Mouse (Mus musculus) liver, embryonic 11.5 days (tissue): ENCODE measurements around the gene Tmem107. TPM values are rescaled to one million over a fixed set of nuclear protein-coding genes. Genes with fewer than 3 reads are reported as not detected.
A peak's percentile ranks its signal among the peaks of the same experiment; 100 is the strongest.
"Not testable (repeated sequence)": the region's sequence is repeated elsewhere in the genome, so short reads cannot be mapped to it uniquely, and the experiment has no call there.

ENCODE experiments used
- ATAC-seq: fragments of 200-750 bp; cut with Nextera tagmentation; replicated peaks from 2 replicates; pipeline ENCODE4 v1.8.0; 2017; ENCODE audit warnings: moderate number of reproducible peaks, mild to moderate bottlenecking, moderate TSS enrichment, moderate library complexity; ENCODE audit not compliant: low FRiP score
- DNase-seq: peaks from one replicate; pipeline ENCODE4 v3.0.0-alpha.2; 2017; ENCODE audit warnings: low spot score
- H3K27ac ChIP-seq: fragments of 300-500 bp; sonication (generic); 2 replicates; pipeline ENCODE4 v1.5.1; 2014; ENCODE audit warnings: mild to moderate bottlenecking, low read depth, low read length, control low read depth
- H3K27me3 ChIP-seq: fragments of 300-500 bp; sonication (generic); replicated peaks from 2 replicates; pipeline ENCODE4 v1.6.1; 2014; ENCODE audit warnings: low read length, mixed read lengths; ENCODE audit not compliant: control insufficient read depth, insufficient read depth
- H3K36me3 ChIP-seq: fragments of 300-500 bp; sonication (generic); 2 replicates; pipeline ENCODE4 v1.6.1; 2014; ENCODE audit warnings: mild to moderate bottlenecking, low read length, moderate library complexity, mixed read lengths; ENCODE audit not compliant: control insufficient read depth, insufficient read depth
- H3K4me1 ChIP-seq: fragments of 300-500 bp; sonication (generic); replicated peaks from 2 replicates; pipeline ENCODE4 v1.6.1; 2014; ENCODE audit warnings: low read length, mixed read lengths; ENCODE audit not compliant: control insufficient read depth, insufficient read depth
- H3K4me2 ChIP-seq: fragments of 300-500 bp; sonication (generic); 2 replicates; pipeline ENCODE4 v1.6.1; 2014; ENCODE audit warnings: mild to moderate bottlenecking, control low read depth, moderate library complexity
- H3K4me3 ChIP-seq: fragments of 300-500 bp; sonication (generic); 2 replicates; pipeline ENCODE4 v1.5.1; 2014; ENCODE audit warnings: low read depth, low read length, control low read depth
- H3K9ac ChIP-seq: fragments of 300-500 bp; sonication (generic); 2 replicates; pipeline ENCODE4 v1.6.1; 2014; ENCODE audit warnings: low read depth, low read length, control low read depth
- H3K9me3 ChIP-seq: fragments of 300-500 bp; sonication (generic); 2 replicates; pipeline ENCODE4 v1.6.1; 2016; ENCODE audit warnings: low read length, inconsistent platforms, mixed read lengths; ENCODE audit not compliant: control insufficient read depth
- WGBS: fragments of 180-500 bp; shearing (Covaris S2); extraction: QIAGEN DNeasy Blood & Tissue Kit; methylation state at CpG from one replicate; pipeline ENCODE4 v1.1.7; 2014; 5-methylcytosine and 5-hydroxymethylcytosine counted together
- polyA plus RNA-seq: library from polyadenylated mRNA; unstranded; fragments of >200 nt; fragmentation: Nextera tagmentation; extraction: Ambion mirVana; gene quantifications from 2 replicates; pipeline ENCODE4 v1.2.1, GENCODE M21; 2014

Gene Tmem107
- polyA plus RNA-seq, 1 experiment from 2014 or later, result 43.5 TPM

GRCm38 (mm10) chr11:69091566-69092385 lies 21.2 kb downstream of the Tmem107 start:
- H3K27me3 ChIP-seq, result no peaks in the 10 kb centered on the region
- H3K9ac ChIP-seq, result peak overlapping the region; percentile 16; the same call in 1 of the 2 replicates
- H3K27ac ChIP-seq, result no peak overlapping the region
- H3K36me3 ChIP-seq, result peaks cover 14% of the 10 kb centered on the region
- no peak overlapping the region for H3K4me2 ChIP-seq
- 60% methylated on average over 7 of the region's 7 CpGs for WGBS
- no peak for DNase-seq
- H3K9me3 ChIP-seq, result no peaks in the 10 kb centered on the region
- H3K4me1 ChIP-seq, result peaks cover 30% of the 10 kb centered on the region
- H3K4me3 ChIP-seq, result no peak overlapping the region
- no peak for ATAC-seq

GRCm38 (mm10) chr11:69092386-69092751 lies 21.8 kb downstream of the Tmem107 start:
- 3% methylated on average over 3 of the region's 3 CpGs for WGBS
- H3K9ac ChIP-seq, result no peak overlapping the region
- peaks cover 36% of the 10 kb centered on the region for H3K4me1 ChIP-seq
- H3K4me2 ChIP-seq, result no peak overlapping the region
- peaks cover 14% of the 10 kb centered on the region for H3K36me3 ChIP-seq
- H3K27me3 ChIP-seq, result no peaks in the 10 kb centered on the region
- no peak overlapping the region for H3K4me3 ChIP-seq
- no peak overlapping the region for H3K27ac ChIP-seq
- DNase-seq (peak; percentile 73), ATAC-seq (no peak)
- no peaks in the 10 kb centered on the region for H3K9me3 ChIP-seq

GRCm38 (mm10) chr11:69092871-69093270 lies 22.3 kb downstream of the Tmem107 start:
- Histone ChIP-seq H3K4me3 (no peak overlapping the region), H3K36me3 (peaks cover 14% of the 10 kb centered on the region), H3K9me3 (no peaks in the 10 kb centered on the region), H3K27ac (no peak overlapping the region), H3K4me2 (no peak overlapping the region), H3K9ac (no peak overlapping the region), H3K4me1 (peaks cover 37% of the 10 kb centered on the region), H3K27me3 (no peaks in the 10 kb centered on the region)
- no peak for DNase-seq
- no peak for ATAC-seq
- 83% methylated on average over 4 of the region's 4 CpGs for WGBS

GRCm38 (mm10) chr11:69093856-69094255 lies 23.2 kb downstream of the Tmem107 start:
- not testable (repeated sequence) for DNase-seq, H3K9me3 ChIP-seq, H3K9ac ChIP-seq, H3K4me2 ChIP-seq, H3K27me3 ChIP-seq, H3K4me3 ChIP-seq, ATAC-seq, H3K27ac ChIP-seq
- Histone ChIP-seq H3K36me3 (peaks cover 14% of the 10 kb centered on the region), H3K4me1 (peaks cover 42% of the 10 kb centered on the region)
- WGBS, result 90% methylated on average over 7 of the region's 7 CpGs

- peak within 1 kb of the TSS; percentile 99 for H3K4me2 ChIP-seq
- H3K27ac ChIP-seq, result peak within 1 kb of the TSS; percentile 78
- no peaks in the 10 kb centered on the region for H3K9me3 ChIP-seq
- ATAC-seq (peak; percentile 89), DNase-seq (peak; percentile 96)
- WGBS, result under 1% methylated on average over 37 of the region's 37 CpGs
- peak within 1 kb of the TSS; percentile 51 for H3K4me3 ChIP-seq
- no peaks in the 10 kb centered on the region for H3K27me3 ChIP-seq
- peak within 1 kb of the TSS; percentile 57 for H3K9ac ChIP-seq
- peaks cover 42% of the 10 kb centered on the region for H3K4me1 ChIP-seq
- H3K36me3 ChIP-seq, result peaks cover 10% of the 10 kb centered on the region
Observed at GRCm38 (mm10) chr11:69094697-69095429, 24.3 kb downstream of the Tmem107 start, which contains the start of gene Per1. Per1 (plus strand) TSS chr11:69095217.

GRCm38 (mm10) chr11:69095511-69096231 lies 25.1 kb downstream of the Tmem107 start:
- Histone ChIP-seq H3K4me1 (peaks cover 45% of the 10 kb centered on the region), H3K9me3 (no peaks in the 10 kb centered on the region), H3K27me3 (no peaks in the 10 kb centered on the region), H3K4me3 (peak overlapping the region; percentile 51), H3K9ac (peak overlapping the region; percentile 57), H3K27ac (peak overlapping the region; percentile 78), H3K4me2 (peak overlapping the region; percentile 99), H3K36me3 (peaks cover 6% of the 10 kb centered on the region)
- ATAC-seq (no peak), DNase-seq (peak; percentile 62)
- whole genome bisulfite sequencing, result 3% methylated on average over 27 of the region's 27 CpGs

- Histone ChIP-seq H3K4me1 (peaks cover 46% of the 10 kb centered on the region), H3K4me2 (peak overlapping the region; percentile 99), H3K36me3 (peaks cover 11% of the 10 kb centered on the region; the same call in 1 of the 2 replicates), H3K27me3 (no peaks in the 10 kb centered on the region), H3K27ac (peak overlapping the region; percentile 78; the same call in 1 of the 2 replicates), H3K4me3 (peak overlapping the region; percentile 51), H3K9me3 (no peaks in the 10 kb centered on the region), H3K9ac (peak overlapping the region; percentile 57)
- no peak for ATAC-seq
- WGBS, result 19% methylated on average over 9 of the region's 9 CpGs
- DNase-seq, result no peak
Observed at GRCm38 (mm10) chr11:69096360-69096986, 25.9 kb downstream of the Tmem107 start.
